Mouse (Mus musculus) spleen, embryonic (tissue): ENCODE data around the gene Alg9.

Experiments
- CTCF ChIA-PET: fragments of 350-600 bp; sonication (Branson Sonifier 250); formaldehyde crosslinking; loops from one replicate; lab custom pipeline; 2022; lab: Charles Lee

Alg9 gene

DNA sequence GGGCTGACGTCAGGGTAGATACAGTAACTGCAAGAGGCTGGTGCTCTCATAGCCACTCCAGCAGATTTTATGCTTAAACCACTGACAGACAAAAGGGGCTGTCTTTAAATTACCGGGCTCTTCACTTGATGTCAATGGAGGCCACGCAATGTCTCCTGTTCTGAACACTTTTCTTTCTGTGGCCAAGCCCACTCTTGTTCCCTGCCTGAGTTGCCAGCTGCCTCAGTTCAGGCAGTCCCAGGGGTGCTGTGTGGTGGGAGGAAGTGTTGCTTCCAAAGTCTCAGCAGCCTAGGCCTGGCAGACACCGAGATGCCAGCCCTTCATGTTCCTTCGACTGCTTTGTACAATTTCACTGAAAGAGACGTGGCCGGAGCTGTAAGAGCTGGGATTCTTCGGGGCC, 109.3 kb downstream of the Alg9 start:
- CTCF ChIA-PET = no interaction called here

GRCm38 (mm10) chr9:50884741-50885599, 110.2 kb downstream of the Alg9 start:
- CTCF ChIA-PET = interaction anchor here (0.7 kb wide), 1 partner anchor 74 kb away, joined by 3 read pairs; no protein-coding TSS in a partner anchor

- CTCF ChIA-PET = no interaction called here
Measured at GRCm38 (mm10) chr9:50885600-50885987, 110.8 kb downstream of the Alg9 start.

- CTCF ChIA-PET = interaction anchor here (0.6 kb wide), 1 partner anchor 11 kb away, joined by 8 read pairs; no protein-coding TSS in a partner anchor
Measured at GRCm38 (mm10) chr9:50886870-50887269, 112.1 kb downstream of the Alg9 start.

GRCm38 (mm10) chr9:50887351-50887750, 112.5 kb downstream of the Alg9 start:
- CTCF ChIA-PET = interaction anchor here (0.6 kb wide), 1 partner anchor 11 kb away, joined by 8 read pairs; no protein-coding TSS in a partner anchor

- CTCF ChIA-PET = no interaction called here
Measured at GRCm38 (mm10) chr9:50889211-50889610, 114.4 kb downstream of the Alg9 start.

DNA sequence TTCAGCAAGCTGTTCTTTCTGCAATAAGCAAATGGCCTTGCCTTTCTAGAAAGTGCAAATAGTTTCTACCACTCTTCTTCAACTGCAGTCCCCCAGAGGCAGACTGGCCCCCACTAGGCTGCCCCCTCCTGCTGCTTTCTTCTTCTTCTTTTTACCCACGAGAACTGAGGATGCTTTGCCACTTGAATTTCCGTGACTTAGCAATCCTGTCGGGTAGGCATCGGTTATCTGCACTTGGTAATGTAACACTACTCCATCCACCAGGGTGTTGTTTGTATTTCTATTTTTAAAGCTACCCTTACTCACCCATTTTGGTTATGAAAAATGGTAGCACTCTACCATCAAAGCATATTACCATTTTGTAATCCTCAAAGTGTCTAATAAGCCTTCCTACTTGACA, 115.1 kb downstream of the Alg9 start:
- CTCF ChIA-PET = no interaction called here

- CTCF ChIA-PET = no interaction called here
Measured at GRCm38 (mm10) chr9:50890494-50891090, 115.8 kb downstream of the Alg9 start.
